38 mouse cellular contexts compared by ENCODE assay signal in the genomic region with DNA sequence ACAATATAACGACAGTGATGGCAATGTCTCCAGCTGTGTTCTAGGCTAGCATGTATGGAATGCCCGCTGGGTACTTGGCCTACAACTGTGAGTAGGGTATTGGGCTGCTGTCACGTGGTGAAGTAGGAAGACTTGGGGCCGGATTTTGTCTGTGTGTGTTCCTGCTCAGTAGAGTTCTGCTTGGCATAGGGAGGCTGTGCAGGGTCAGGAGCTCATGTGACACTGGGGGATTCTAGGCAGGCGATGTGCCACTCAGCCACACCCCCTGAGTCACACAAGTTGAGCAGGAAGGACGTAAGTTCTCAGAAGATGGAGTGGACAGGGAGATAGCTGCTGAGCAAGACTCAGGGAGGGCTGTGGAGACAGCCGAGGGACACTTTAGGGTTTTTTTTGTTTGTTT. TPM values are rescaled to one million over a fixed set of nuclear protein-coding genes. Genes with fewer than 3 reads are reported as not detected.
DNase-seq lines count a peak whose midpoint lies in the region; ATAC-seq and TF ChIP-seq lines count a peak whose summit lies in the region.
"Had no signal": no experiment of that assay in that cellular context is flagged by ENCODE, and none has a peak within 500 bp of the region (broad histone marks: within the 10 kb centered on the region; RNA-seq: fewer than 3 reads in every experiment).

No protein-coding gene starts in this region.

- TF ChIP-seq EP300 in liver, postnatal 0 days (IDR thresholded peaks at IDR 0.05; ENCODE audit: low read depth): no peak

- no peaks in the 10 kb centered on the region; the same call in 1 of the 2 replicates for H3K4me1 ChIP-seq in liver, postnatal 0 days (ENCODE audit: insufficient read depth)
- peaks cover 7% of the 10 kb centered on the region; the same call in 1 of the 2 replicates for H3K4me1 ChIP-seq in liver, embryonic 12.5 days
- H3K4me1 ChIP-seq: forebrain, embryonic 15.5 days; hindbrain, embryonic 12.5 days; liver, embryonic 13.5 days had no signal

- H3K4me3 ChIP-seq in liver, postnatal 0 days (ENCODE audit: low read depth, low read length): no peak overlapping the region
- no peak overlapping the region for H3K4me3 ChIP-seq in liver, embryonic 12.5 days
- no peak overlapping the region for H3K4me3 ChIP-seq in C2C12 (ENCODE audit: insufficient read depth, poor library complexity, severe bottlenecking)
- H3K4me3 ChIP-seq: embryonic facial prominence, embryonic 13.5 days; forebrain, embryonic 10.5 days; forebrain, embryonic 15.5 days; gastrocnemius, adult 2 months; hindbrain, embryonic 12.5 days; intestine, embryonic 15.5 days; liver, embryonic 13.5 days; midbrain, embryonic 12.5 days; stomach, embryonic 15.5 days had no signal

- peak; percentile 33; the same call in 1 of the 2 replicates for ATAC-seq in liver, postnatal 0 days
- ATAC-seq in liver, embryonic 12.5 days: no peak
- ATAC-seq in common myeloid progenitor, adult 5-6 weeks (replicated peaks; ENCODE audit: low read depth, poor library complexity, severe bottlenecking): 0 out of 2 replicates have a peak, but pooled peaks have one; percentile 39
- ATAC-seq: forebrain, embryonic 15.5 days; hindbrain, postnatal 0 days; intestine, embryonic 15.5 days had no signal

- no peak overlapping the region for H3K9ac ChIP-seq in liver, postnatal 0 days (replicated peaks)
- H3K9ac ChIP-seq in liver, embryonic 12.5 days: no peak overlapping the region
- H3K9ac ChIP-seq: embryonic facial prominence, embryonic 13.5 days; forebrain, embryonic 15.5 days; hindbrain, embryonic 12.5 days; intestine, embryonic 15.5 days; liver, embryonic 13.5 days; midbrain, embryonic 12.5 days; stomach, embryonic 15.5 days had no signal

- no peaks in the 10 kb centered on the region for H3K27me3 ChIP-seq in liver, postnatal 0 days (ENCODE audit: insufficient read depth, low read length)
- no peaks in the 10 kb centered on the region for H3K27me3 ChIP-seq in liver, embryonic 12.5 days (replicated peaks)
- no peaks in the 10 kb centered on the region for H3K27me3 ChIP-seq in C2C12 (ENCODE audit: control insufficient read depth, insufficient read depth, insufficient read length)
- H3K27me3 ChIP-seq: CH12.LX; embryonic facial prominence, embryonic 13.5 days; forebrain, embryonic 15.5 days; hindbrain, embryonic 12.5 days; intestine, embryonic 15.5 days; liver, embryonic 13.5 days; midbrain, embryonic 12.5 days; stomach, embryonic 15.5 days had no signal

- TF ChIP-seq CTCF in liver, postnatal 0 days (IDR thresholded peaks at IDR 0.05; ENCODE audit: low read depth): no peak
- no peak for TF ChIP-seq CTCF in C2C12 (IDR thresholded peaks at IDR 0.05; ENCODE audit: control insufficient read depth, insufficient read depth, insufficient read length)

- peaks cover 6% of the 10 kb centered on the region for H3K79me3 ChIP-seq in C2C12 (ENCODE audit: low read depth)

- DNase-seq in adrenal gland, adult 2 months: peak; percentile 41
- no peak for DNase-seq in adrenal gland, adult 18-20 months (ENCODE audit: low spot score in 2 of 2)
- DNase-seq in liver, postnatal 0 days: no peak
- DNase-seq in left cerebral cortex, postnatal 25 days (ENCODE audit: low spot score in 2 of 2): no peak
- no peak for DNase-seq in right cerebral cortex, postnatal 36 days (ENCODE audit: low spot score in 2 of 2)
- DNase-seq: B cell, adult 2 months; cerebellum, adult 8-10 months; cerebellum, postnatal 25 days; gastrocnemius, adult 2 months; heart, postnatal 36 days; kidney, adult 2 months; kidney, postnatal 36 days; left cerebral cortex, postnatal 4 days; liver, embryonic 13.5 days; lung, adult 2 months; right cerebral cortex, postnatal 14 days; thymus, postnatal 14 days had no signal

- H3K27ac ChIP-seq in liver, postnatal 0 days (ENCODE audit: low read depth): no peak overlapping the region
- no peak overlapping the region for H3K27ac ChIP-seq in liver, embryonic 12.5 days
- H3K27ac ChIP-seq: embryonic facial prominence, embryonic 13.5 days; forebrain, embryonic 10.5 days; forebrain, embryonic 15.5 days; gastrocnemius, adult 2 months; hindbrain, embryonic 12.5 days; hindbrain, postnatal 0 days; intestine, embryonic 15.5 days; liver, embryonic 13.5 days; midbrain, embryonic 12.5 days; stomach, embryonic 15.5 days had no signal

- H3K9me3 ChIP-seq in liver, postnatal 0 days (ENCODE audit: low read length): no peaks in the 10 kb centered on the region
- no peaks in the 10 kb centered on the region for H3K9me3 ChIP-seq in liver, embryonic 12.5 days (replicated peaks)
- H3K9me3 ChIP-seq: embryonic facial prominence, embryonic 13.5 days; forebrain, embryonic 10.5 days; forebrain, embryonic 15.5 days; hindbrain, embryonic 12.5 days; intestine, embryonic 15.5 days; liver, embryonic 13.5 days; midbrain, embryonic 12.5 days; stomach, embryonic 15.5 days had no signal

- H3K36me3 ChIP-seq in liver, postnatal 0 days (replicated peaks; ENCODE audit: insufficient read depth, low read length): peaks cover 19% of the 10 kb centered on the region
- H3K36me3 ChIP-seq in liver, embryonic 12.5 days: peaks cover 29% of the 10 kb centered on the region
- peaks cover 25% of the 10 kb centered on the region for H3K36me3 ChIP-seq in C2C12 (ENCODE audit: control insufficient read depth, insufficient read depth)

- intact Hi-C loops in left cerebral cortex, postnatal 25 days (cut with DNase I): no loop called here

- WGBS in liver, postnatal 0 days (ENCODE audit: insufficient replicate concordance): 60% methylated on average over 7 of the region's 7 CpGs
- WGBS in liver, embryonic 12.5 days (ENCODE audit: insufficient replicate concordance): 57% methylated on average over 7 of the region's 7 CpGs

- H3ac ChIP-seq in C2C12 (ENCODE audit: control insufficient read depth, insufficient read length, low read depth): peak overlapping the region; percentile 26

- H3K79me2 ChIP-seq in C2C12 (ENCODE audit: control insufficient read depth, insufficient read depth): peaks cover 33% of the 10 kb centered on the region

- H3K4me2 ChIP-seq in liver, postnatal 0 days (ENCODE audit: low read depth, low read length): no peak overlapping the region
- no peak overlapping the region for H3K4me2 ChIP-seq in liver, embryonic 12.5 days
- H3K4me2 ChIP-seq: embryonic facial prominence, embryonic 13.5 days; forebrain, embryonic 15.5 days; heart, embryonic 11.5 days; hindbrain, embryonic 12.5 days; intestine, embryonic 15.5 days; liver, embryonic 13.5 days; midbrain, embryonic 12.5 days; stomach, embryonic 15.5 days had no signal

TF ChIP-seq in C2C12, 6 proteins besides CTCF, POLR2A, EP300 and RAD21:
- TF ChIP-seq USF1 (IDR thresholded peaks at IDR 0.05; ENCODE audit: low read depth): peak; percentile 89
- TF ChIP-seq MAX (IDR thresholded peaks at IDR 0.05): no peak

RNA-seq across cellular contexts. Expression of a gene that starts 13.1 kb away (rescaled TPM):
- 10 to 100 TPM; 13.6 to 19.0 TPM for total RNA-seq in adrenal gland, adult 2 months (2021)
- 30.1 and 34.3 TPM in 2 replicates for polyA plus RNA-seq in adrenal gland, adult 2 months (2012; rRNA removed)
- total RNA-seq in adrenal gland, adult 18-20 months (2021): 10 to 100 TPM; 12.8 to 18.7 TPM
- 4.8 and 4.9 TPM in 2 replicates for polyA plus RNA-seq in liver, postnatal 0 days (2015; fragmentation: Nextera tagmentation; extraction: Ambion mirVana)
- polyA plus RNA-seq in liver, embryonic 12.5 days (2016; fragmentation: Nextera tagmentation; extraction: Ambion mirVana): 11.3 and 12.5 TPM in 2 replicates
- 20.3 TPM for polyA plus RNA-seq in C2C12 (2012; fragmentation: generic; extraction: Trizol)
- total RNA-seq in common myeloid progenitor, adult 5-6 weeks (2017): 4.8 and 5.9 TPM in 2 replicates
- 1 to 10 TPM; 8.5 to 8.7 TPM for total RNA-seq in left cerebral cortex, postnatal 25 days (2021)

RNA-seq across cellular contexts. Expression of a gene that starts 27.8 kb away (rescaled TPM):
- total RNA-seq in adrenal gland, adult 2 months (2021): not detected
- not detected in 2 replicates for polyA plus RNA-seq in adrenal gland, adult 2 months (2012; rRNA removed)
- not detected for total RNA-seq in adrenal gland, adult 18-20 months (2021)
- not detected in 2 replicates for polyA plus RNA-seq in liver, postnatal 0 days (2015; fragmentation: Nextera tagmentation; extraction: Ambion mirVana)
- not detected in 2 replicates for polyA plus RNA-seq in liver, embryonic 12.5 days (2016; fragmentation: Nextera tagmentation; extraction: Ambion mirVana)
- not detected for polyA plus RNA-seq in C2C12 (2012; fragmentation: generic; extraction: Trizol)
- total RNA-seq in common myeloid progenitor, adult 5-6 weeks (2017): not detected in 2 replicates
- total RNA-seq in left cerebral cortex, postnatal 25 days (2021): not detected
- total RNA-seq: gastrocnemius, adult 2 months; gastrocnemius, postnatal 4 days; heart, postnatal 36 days; layer of hippocampus, adult 8-10 months; layer of hippocampus, postnatal 25 days; left cerebral cortex, adult 8-10 months; left cerebral cortex, postnatal 4 days had no signal
- polyA plus RNA-seq: embryonic facial prominence, embryonic 13.5 days; forebrain, embryonic 15.5 days; heart, embryonic 16.5 days; liver, embryonic 13.5 days; midbrain, embryonic 12.5 days; urinary bladder, adult 2 months had no signal

RNA-seq across cellular contexts. Expression of a gene that starts 30.6 kb away (rescaled TPM):
- total RNA-seq in adrenal gland, adult 2 months (2021): 10 to 100 TPM in 1 of 2 experiments, 1 to 10 TPM in 1; 8.8 to 10.8 TPM
- 8.5 and 8.9 TPM in 2 replicates for polyA plus RNA-seq in adrenal gland, adult 2 months (2012; rRNA removed)
- 10 to 100 TPM in 1 of 2 experiments, 1 to 10 TPM in 1; 7.4 to 14.0 TPM for total RNA-seq in adrenal gland, adult 18-20 months (2021)
- 4.0 and 4.7 TPM in 2 replicates for polyA plus RNA-seq in liver, postnatal 0 days (2015; fragmentation: Nextera tagmentation; extraction: Ambion mirVana)
- 6.9 TPM in 2 replicates for polyA plus RNA-seq in liver, embryonic 12.5 days (2016; fragmentation: Nextera tagmentation; extraction: Ambion mirVana)
- 0.01 TPM for polyA plus RNA-seq in C2C12 (2012; fragmentation: generic; extraction: Trizol)
- not detected in 2 replicates for total RNA-seq in common myeloid progenitor, adult 5-6 weeks (2017)
- not detected for total RNA-seq in left cerebral cortex, postnatal 25 days (2021)
- total RNA-seq: CH12.LX; gastrocnemius, adult 2 months; hindbrain, postnatal 0 days; layer of hippocampus, adult 8-10 months; layer of hippocampus, postnatal 25 days; left cerebral cortex, adult 8-10 months; left cerebral cortex, postnatal 4 days; megakaryocyte progenitor cell, adult 5-6 weeks had no signal
- polyA plus RNA-seq: forebrain, embryonic 10.5 days; forebrain, embryonic 15.5 days; hindbrain, postnatal 0 days; neural tube, embryonic 14.5 days had no signal

RNA-seq across cellular contexts. Expression of a gene that starts 33.4 kb away (rescaled TPM):
- total RNA-seq in adrenal gland, adult 2 months (2021): 1 to 10 TPM; 2.8 to 3.1 TPM
- polyA plus RNA-seq in adrenal gland, adult 2 months (2012; rRNA removed): 4.3 and 11.1 TPM in 2 replicates
- 1 to 10 TPM; 3.3 to 4.3 TPM for total RNA-seq in adrenal gland, adult 18-20 months (2021)
- polyA plus RNA-seq in liver, postnatal 0 days (2015; fragmentation: Nextera tagmentation; extraction: Ambion mirVana): 1.7 and 1.9 TPM in 2 replicates
- polyA plus RNA-seq in liver, embryonic 12.5 days (2016; fragmentation: Nextera tagmentation; extraction: Ambion mirVana): 2.0 TPM in 2 replicates
- polyA plus RNA-seq in C2C12 (2012; fragmentation: generic; extraction: Trizol): 3.6 TPM
- total RNA-seq in common myeloid progenitor, adult 5-6 weeks (2017): 1.0 and 1.3 TPM in 2 replicates
- total RNA-seq in left cerebral cortex, postnatal 25 days (2021): 1 to 10 TPM; 2.0 to 2.3 TPM

RNA-seq across cellular contexts. Expression of a gene that starts 46.5 kb away (rescaled TPM):
- under 1 TPM in 1 of 2 experiments, not detected in 1; 0.35 TPM for total RNA-seq in adrenal gland, adult 2 months (2021)
- polyA plus RNA-seq in adrenal gland, adult 2 months (2012; rRNA removed): 0.30 TPM in 1 of 2 replicates, not detected in the other
- total RNA-seq in adrenal gland, adult 18-20 months (2021): not detected
- not detected in 2 replicates for polyA plus RNA-seq in liver, postnatal 0 days (2015; fragmentation: Nextera tagmentation; extraction: Ambion mirVana)
- polyA plus RNA-seq in liver, embryonic 12.5 days (2016; fragmentation: Nextera tagmentation; extraction: Ambion mirVana): 0.13 and 0.14 TPM in 2 replicates
- polyA plus RNA-seq in C2C12 (2012; fragmentation: generic; extraction: Trizol): 0.11 TPM
- not detected in 2 replicates for total RNA-seq in common myeloid progenitor, adult 5-6 weeks (2017)
- not detected for total RNA-seq in left cerebral cortex, postnatal 25 days (2021)
- total RNA-seq: CH12.LX; gastrocnemius, adult 2 months; heart, postnatal 36 days; hindbrain, postnatal 0 days; layer of hippocampus, postnatal 25 days; left cerebral cortex, postnatal 4 days had no signal
- polyA plus RNA-seq: forebrain, embryonic 15.5 days; neural tube, embryonic 14.5 days had no signal
